In genomic region chr9:84319338-84319737, GRCm38 (mm10) we compare ENCODE assay signal across 20 mouse cellular contexts.
A peak's percentile ranks its signal among the peaks of the same experiment; 100 is the strongest.
DNase-seq lines count a peak whose midpoint lies in the region; ATAC-seq and TF ChIP-seq lines count a peak whose summit lies in the region.
"Had no signal": no experiment of that assay in that cellular context is flagged by ENCODE, and none has a peak within 500 bp of the region (broad histone marks: within the 10 kb centered on the region; RNA-seq: fewer than 3 reads in every experiment).

No protein-coding gene starts in this region.

- no peaks in the 10 kb centered on the region for H3K27me3 ChIP-seq in hindbrain, embryonic 11.5 days (ENCODE audit: control insufficient read depth, insufficient read depth, low read length)
- H3K27me3 ChIP-seq in hindbrain, postnatal 0 days (ENCODE audit: insufficient read depth, low read length) = no peaks in the 10 kb centered on the region
- no peaks in the 10 kb centered on the region for H3K27me3 ChIP-seq in midbrain, embryonic 13.5 days
- no peaks in the 10 kb centered on the region for H3K27me3 ChIP-seq in midbrain, embryonic 10.5 days (ENCODE audit: low read depth, poor library complexity, severe bottlenecking)
- no peaks in the 10 kb centered on the region for H3K27me3 ChIP-seq in myocyte (ENCODE audit: control insufficient read depth, insufficient read depth, insufficient read length)
- H3K27me3 ChIP-seq: embryonic facial prominence, embryonic 12.5 days; forebrain, embryonic 13.5 days; heart, embryonic 12.5 days; intestine, embryonic 15.5 days had no signal

- no peak for DNase-seq in hindbrain, embryonic 11.5 days (ENCODE audit: low spot score)
- no peak for DNase-seq in hindbrain, postnatal 0 days (ENCODE audit: low spot score)
- no peak for DNase-seq in midbrain, embryonic 10.5 days (ENCODE audit: low spot score)
- DNase-seq in brain, embryonic 14.5 days (ENCODE audit: low read depth) = peak; percentile 9
- DNase-seq in cerebellum, adult 11 months = no peak
- DNase-seq: adrenal gland, adult 8-10 months; adrenal gland, postnatal 36 days; cerebellum, adult 11-12 months; cerebellum, adult 9-10 months; cerebellum, postnatal 36 days; forebrain, postnatal 0 days; gastrocnemius, postnatal 14 days; heart, adult 2 months had no signal

- no peak for TF ChIP-seq POLR2A in brain, embryonic 14.5 days (IDR thresholded peaks at IDR 0.05; ENCODE audit: borderline replicate concordance, extremely low read depth, insufficient read depth, insufficient read length, poor library complexity, severe bottlenecking)
- TF ChIP-seq POLR2A in myocyte (IDR thresholded peaks at IDR 0.05; ENCODE audit: insufficient read length, low read depth) = no peak

- H3K36me3 ChIP-seq in hindbrain, embryonic 11.5 days (ENCODE audit: control insufficient read depth, insufficient read depth, low read length) = no peaks in the 10 kb centered on the region
- no peaks in the 10 kb centered on the region for H3K36me3 ChIP-seq in hindbrain, postnatal 0 days (ENCODE audit: insufficient read depth, low read length)
- H3K36me3 ChIP-seq in midbrain, embryonic 13.5 days = no peaks in the 10 kb centered on the region
- no peaks in the 10 kb centered on the region for H3K36me3 ChIP-seq in midbrain, embryonic 10.5 days
- no peaks in the 10 kb centered on the region for H3K36me3 ChIP-seq in myocyte (ENCODE audit: control insufficient read depth, insufficient read depth)
- H3K36me3 ChIP-seq: embryonic facial prominence, embryonic 12.5 days; heart, embryonic 12.5 days; hindbrain, embryonic 10.5 days; intestine, embryonic 15.5 days had no signal

- no peak for TF ChIP-seq CTCF in hindbrain, postnatal 0 days (IDR thresholded peaks at IDR 0.05; ENCODE audit: low read depth)
- no peak for TF ChIP-seq CTCF in brain, embryonic 14.5 days (IDR thresholded peaks at IDR 0.05; ENCODE audit: borderline replicate concordance, extremely low read depth, insufficient read depth, insufficient read length)

- H3K27ac ChIP-seq in hindbrain, embryonic 11.5 days (ENCODE audit: low read depth, low read length) = no peak overlapping the region
- no peak overlapping the region for H3K27ac ChIP-seq in hindbrain, postnatal 0 days
- no peak overlapping the region for H3K27ac ChIP-seq in midbrain, embryonic 13.5 days
- H3K27ac ChIP-seq in midbrain, embryonic 10.5 days (replicated peaks) = no peak overlapping the region
- H3K27ac ChIP-seq: embryonic facial prominence, embryonic 12.5 days; forebrain, embryonic 13.5 days; heart, adult 2 months; hindbrain, embryonic 10.5 days; intestine, embryonic 15.5 days had no signal

- ATAC-seq in hindbrain, embryonic 11.5 days (ENCODE audit: low FRiP score) = peak; percentile 44; the same call in 1 of the 2 replicates
- ATAC-seq in hindbrain, postnatal 0 days = no peak
- ATAC-seq in midbrain, embryonic 13.5 days = 0 out of 2 replicates have a peak, but pooled peaks have one; percentile 20
- ATAC-seq: forebrain, embryonic 13.5 days; forebrain, postnatal 0 days; intestine, embryonic 15.5 days had no signal

- H3K9ac ChIP-seq in hindbrain, embryonic 11.5 days (ENCODE audit: low read depth, low read length) = no peak overlapping the region
- H3K9ac ChIP-seq in hindbrain, postnatal 0 days (replicated peaks; ENCODE audit: low read length) = no peak overlapping the region
- no peak overlapping the region for H3K9ac ChIP-seq in midbrain, embryonic 13.5 days (replicated peaks)
- H3K9ac ChIP-seq: embryonic facial prominence, embryonic 12.5 days; forebrain, embryonic 13.5 days; forebrain, postnatal 0 days; heart, embryonic 12.5 days; intestine, embryonic 15.5 days had no signal

- H3K4me3 ChIP-seq in hindbrain, embryonic 11.5 days (ENCODE audit: low read depth, low read length) = no peak overlapping the region
- H3K4me3 ChIP-seq in hindbrain, postnatal 0 days (ENCODE audit: low read length) = no peak overlapping the region
- no peak overlapping the region for H3K4me3 ChIP-seq in midbrain, embryonic 13.5 days (replicated peaks)
- no peak overlapping the region for H3K4me3 ChIP-seq in midbrain, embryonic 10.5 days
- H3K4me3 ChIP-seq in myocyte = no peak overlapping the region
- H3K4me3 ChIP-seq: embryonic facial prominence, embryonic 12.5 days; forebrain, embryonic 13.5 days; heart, adult 2 months; heart, embryonic 12.5 days; hindbrain, embryonic 10.5 days; intestine, embryonic 15.5 days had no signal

- H3K4me2 ChIP-seq in hindbrain, embryonic 11.5 days (replicated peaks; ENCODE audit: low read depth, low read length) = no peak overlapping the region
- no peak overlapping the region for H3K4me2 ChIP-seq in hindbrain, postnatal 0 days (ENCODE audit: low read depth, low read length)
- no peak overlapping the region for H3K4me2 ChIP-seq in midbrain, embryonic 13.5 days (replicated peaks)
- no peak overlapping the region for H3K4me2 ChIP-seq in myocyte (ENCODE audit: low read depth)
- H3K4me2 ChIP-seq: embryonic facial prominence, embryonic 12.5 days; forebrain, embryonic 13.5 days; heart, embryonic 12.5 days; intestine, embryonic 15.5 days had no signal

- no peaks in the 10 kb centered on the region for H3K9me3 ChIP-seq in hindbrain, embryonic 11.5 days (ENCODE audit: control insufficient read depth, low read length)
- no peaks in the 10 kb centered on the region for H3K9me3 ChIP-seq in hindbrain, postnatal 0 days (ENCODE audit: low read length)
- H3K9me3 ChIP-seq in midbrain, embryonic 13.5 days = no peaks in the 10 kb centered on the region
- H3K9me3 ChIP-seq in midbrain, embryonic 10.5 days (replicated peaks) = no peaks in the 10 kb centered on the region
- H3K9me3 ChIP-seq: embryonic facial prominence, embryonic 12.5 days; forebrain, embryonic 13.5 days; heart, embryonic 12.5 days; hindbrain, embryonic 10.5 days; intestine, embryonic 15.5 days had no signal

- H3K79me2 ChIP-seq in myocyte (ENCODE audit: control insufficient read depth, insufficient read depth) = no peaks in the 10 kb centered on the region

- no peak overlapping the region for H3ac ChIP-seq in myocyte (ENCODE audit: control insufficient read depth, insufficient read length)

- 60% methylated on average over 2 of the region's 2 CpGs for WGBS in hindbrain, embryonic 11.5 days
- 31% methylated on average over 2 of the region's 2 CpGs for WGBS in hindbrain, postnatal 0 days
- 34% methylated on average over 2 of the region's 2 CpGs for WGBS in midbrain, embryonic 13.5 days
- WGBS in midbrain, embryonic 10.5 days = 69% methylated on average over 2 of the region's 2 CpGs

- H3K4me1 ChIP-seq in hindbrain, embryonic 11.5 days (replicated peaks; ENCODE audit: control insufficient read depth, insufficient read depth, low read length) = no peaks in the 10 kb centered on the region
- H3K4me1 ChIP-seq in hindbrain, postnatal 0 days (ENCODE audit: insufficient read depth, low read length) = no peaks in the 10 kb centered on the region
- peaks cover 13% of the 10 kb centered on the region for H3K4me1 ChIP-seq in midbrain, embryonic 13.5 days (replicated peaks)
- peaks cover 9% of the 10 kb centered on the region; the same call in 1 of the 2 replicates for H3K4me1 ChIP-seq in midbrain, embryonic 10.5 days
- H3K4me1 ChIP-seq: embryonic facial prominence, embryonic 12.5 days; forebrain, embryonic 13.5 days; heart, embryonic 12.5 days; intestine, embryonic 15.5 days had no signal

TF ChIP-seq in myocyte, 11 proteins besides CTCF, POLR2A, EP300 and RAD21:
- no peak for TF ChIP-seq TCF12 (IDR thresholded peaks at IDR 0.05; ENCODE audit: insufficient read depth, poor library complexity, severe bottlenecking)
- peak; percentile 53; the same call in 1 of the 2 replicates for TF ChIP-seq CEBPB (IDR thresholded peaks at IDR 0.05; ENCODE audit: insufficient read depth, poor library complexity, severe bottlenecking)
